Mouse (Mus musculus) liver (tissue): ENCODE measurements at regions not wholly inside any gene's neighbourhood (a gene's known extent, or its start where the extent isn't known, plus 50 kb on each side); places are given as distances from the start of the nearest gene placed in this dataset.
"Not testable (repeated sequence)": the region's sequence is repeated elsewhere in the genome, so short reads cannot be mapped to it uniquely, and the experiment has no call there.

ENCODE experiments used
- DNase-seq: peaks from one replicate; pipeline ENCODE4 v3.0.0-alpha.2; 2020; ENCODE audit warnings: mixed read lengths

DNA sequence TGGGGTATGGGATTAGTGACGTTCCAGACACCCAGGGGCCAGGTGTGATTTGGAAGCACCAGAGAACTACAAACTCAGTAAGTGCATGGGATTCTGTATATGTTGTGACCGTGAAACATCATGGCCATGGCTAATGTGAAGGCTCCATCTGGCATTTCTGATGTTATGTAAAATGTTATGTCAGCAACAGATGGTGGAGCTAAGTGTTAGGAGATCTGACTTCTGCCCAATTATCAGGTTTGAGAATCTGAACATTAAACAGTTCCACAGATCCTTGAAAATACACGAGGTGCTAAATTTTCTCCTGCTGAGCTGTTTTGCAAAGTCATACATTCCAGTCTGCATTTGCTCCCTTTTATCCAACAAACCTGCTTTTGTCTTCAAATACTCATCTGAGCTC is 223.6 kb upstream of the Egfl6 start:
- no peak for DNase-seq

DNA sequence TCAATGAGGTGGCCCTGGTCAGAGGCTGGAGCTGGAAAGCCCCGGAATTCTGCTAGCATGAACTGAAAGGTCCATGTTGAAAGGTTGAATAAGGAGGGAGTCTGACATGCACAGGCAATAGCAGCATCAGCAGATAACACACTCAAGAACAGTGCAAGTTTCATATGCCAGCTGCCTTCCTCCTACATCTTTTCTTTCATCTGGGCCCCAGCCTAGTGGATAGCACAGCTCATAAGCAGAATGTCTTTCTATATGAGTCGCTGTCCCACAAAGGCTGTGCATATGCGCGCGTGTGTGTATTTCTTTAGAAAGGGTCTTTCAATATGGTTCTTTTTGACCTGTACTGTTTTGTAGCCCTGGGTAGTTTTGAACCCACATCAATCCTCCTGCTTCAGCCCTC is 222.7 kb upstream of the Egfl6 start:
- no peak for DNase-seq

DNA sequence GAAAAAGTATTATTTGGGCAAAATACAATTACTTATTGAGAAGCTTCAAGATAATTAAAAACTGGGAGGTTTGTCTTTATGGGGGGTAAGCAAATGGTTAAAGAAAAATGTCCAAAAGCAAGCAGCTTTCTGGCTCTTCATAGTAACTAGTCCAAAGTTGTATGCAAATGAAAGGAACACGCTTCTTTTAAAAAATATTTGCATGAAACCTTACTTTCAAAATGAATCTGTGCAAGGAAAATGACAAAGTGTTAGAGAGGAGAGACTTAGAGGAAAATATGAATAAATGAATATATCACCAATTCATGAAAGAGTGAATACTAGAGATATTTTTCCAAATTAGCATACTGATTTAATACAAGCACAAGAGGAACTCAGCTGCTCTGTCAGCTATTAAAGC is 220.4 kb upstream of the Egfl6 start:
- DNase-seq: no peak

DNA sequence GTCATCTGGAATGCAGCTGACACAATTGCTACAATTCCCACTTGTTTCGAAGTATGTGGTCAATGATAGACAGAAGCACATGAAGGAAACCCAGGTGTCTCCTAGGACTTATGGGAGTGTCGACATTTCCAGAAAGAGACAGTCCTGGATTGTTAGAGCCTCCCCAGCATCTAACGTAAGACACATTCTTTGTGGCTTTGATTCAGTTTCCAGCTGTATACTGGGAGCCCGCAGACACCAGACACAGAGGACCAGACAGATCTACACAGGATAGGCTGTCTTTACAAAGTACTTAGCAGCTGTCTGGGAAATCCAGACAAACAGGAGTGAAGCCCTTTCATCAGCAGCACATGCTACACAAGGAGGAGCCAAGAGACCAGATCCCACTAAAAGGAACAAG is 220.0 kb upstream of the Egfl6 start:
- no peak for DNase-seq

DNA sequence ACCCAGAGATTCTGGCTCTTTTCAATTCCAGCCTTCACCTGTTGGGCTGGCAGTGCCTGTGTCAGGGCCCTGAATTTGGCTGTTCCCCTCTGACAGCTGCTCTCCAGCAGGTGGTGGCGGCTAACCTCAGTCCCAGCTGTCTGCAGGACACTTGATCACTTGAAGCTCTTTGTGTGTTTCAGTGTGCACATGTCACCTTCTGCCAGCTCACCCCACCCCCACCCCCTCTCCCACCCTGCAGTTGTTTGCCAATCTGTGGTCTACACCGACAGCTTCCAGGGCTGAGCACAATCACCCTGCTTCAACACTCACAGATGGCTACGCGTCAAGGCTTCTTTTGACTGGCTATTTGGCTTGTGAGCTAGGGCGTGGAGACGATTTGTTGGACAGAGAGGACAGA is 217.7 kb upstream of the Egfl6 start:
- peak; percentile 3 for DNase-seq

DNA sequence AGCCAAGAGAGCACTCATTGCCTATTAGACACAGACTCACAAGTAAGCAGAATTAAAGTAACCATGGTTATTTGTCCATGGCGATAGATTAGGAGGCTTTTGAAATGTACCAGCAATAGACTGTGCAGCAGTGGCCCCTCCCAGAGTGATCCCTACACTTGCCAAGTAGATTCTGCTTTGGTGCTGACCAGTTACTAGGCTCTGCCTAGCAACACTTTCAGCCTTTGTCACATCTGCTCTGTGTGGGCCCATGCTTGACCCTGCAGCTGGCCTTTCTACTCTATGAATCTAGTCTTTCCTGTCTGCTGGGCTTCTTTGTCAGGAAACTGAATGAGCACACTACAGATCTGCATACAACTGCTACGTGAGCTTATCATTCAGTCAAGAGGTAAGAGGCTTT is 215.5 kb upstream of the Egfl6 start:
- DNase-seq: no peak

DNA sequence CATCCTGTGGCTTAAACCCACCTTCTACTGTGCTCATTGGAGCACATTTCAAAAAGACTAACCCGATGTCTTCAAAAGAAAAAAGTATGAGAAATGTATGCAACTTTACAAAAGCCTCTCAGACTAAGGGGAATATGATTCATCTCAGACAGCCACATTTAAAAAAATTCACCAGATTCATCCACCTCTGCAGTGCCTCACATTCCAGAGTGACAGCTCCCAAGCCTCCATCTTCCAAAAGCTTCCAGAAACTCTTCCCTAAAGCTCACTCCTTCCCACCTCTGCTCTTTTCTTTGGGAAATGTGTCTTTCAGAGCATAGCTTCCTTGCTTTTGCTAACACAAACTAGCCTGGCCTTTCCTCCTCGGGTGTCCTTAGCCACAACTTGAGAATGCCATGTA is 210.1 kb upstream of the Egfl6 start:
- no peak for DNase-seq

DNA sequence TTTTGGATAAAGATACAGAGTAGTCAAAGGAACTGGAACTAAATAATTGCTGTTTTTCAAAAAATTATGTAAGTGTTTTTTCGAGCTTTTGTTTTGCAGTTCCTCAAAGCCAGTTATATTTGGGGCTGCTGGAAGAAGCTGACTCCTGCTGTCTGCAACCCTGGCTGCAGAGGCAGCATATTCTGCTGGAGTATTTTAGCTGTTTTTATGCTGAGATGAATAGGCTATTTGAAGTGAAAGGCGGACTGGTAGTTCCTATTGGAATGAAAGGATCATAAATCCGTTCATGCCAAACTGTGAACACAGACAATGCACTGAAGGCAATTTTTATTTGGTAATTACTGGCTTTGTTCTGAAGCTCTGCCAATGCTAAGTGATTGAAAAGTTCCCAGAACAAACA is 203.5 kb upstream of the Egfl6 start:
- DNase-seq: no peak

DNA sequence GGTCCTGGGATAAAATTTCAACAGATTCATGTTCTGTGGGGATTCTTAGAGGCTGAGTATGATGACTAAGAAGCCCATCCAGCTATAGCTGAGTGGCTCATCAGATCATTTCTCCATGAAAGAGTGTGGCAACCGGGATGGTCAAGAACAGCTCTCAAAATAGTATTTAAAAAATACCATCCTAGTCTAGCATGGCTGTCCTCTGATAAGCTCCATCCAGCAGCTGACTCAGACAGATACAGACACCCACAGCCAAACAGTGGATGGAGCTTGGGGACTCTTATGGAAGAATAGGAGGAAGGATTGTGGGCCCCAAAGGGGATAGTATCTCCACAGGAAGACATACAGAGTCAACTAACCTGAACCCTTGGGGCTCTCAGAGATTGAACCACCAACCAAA is 201.6 kb upstream of the Egfl6 start:
- DNase-seq: not testable (repeated sequence)

DNA sequence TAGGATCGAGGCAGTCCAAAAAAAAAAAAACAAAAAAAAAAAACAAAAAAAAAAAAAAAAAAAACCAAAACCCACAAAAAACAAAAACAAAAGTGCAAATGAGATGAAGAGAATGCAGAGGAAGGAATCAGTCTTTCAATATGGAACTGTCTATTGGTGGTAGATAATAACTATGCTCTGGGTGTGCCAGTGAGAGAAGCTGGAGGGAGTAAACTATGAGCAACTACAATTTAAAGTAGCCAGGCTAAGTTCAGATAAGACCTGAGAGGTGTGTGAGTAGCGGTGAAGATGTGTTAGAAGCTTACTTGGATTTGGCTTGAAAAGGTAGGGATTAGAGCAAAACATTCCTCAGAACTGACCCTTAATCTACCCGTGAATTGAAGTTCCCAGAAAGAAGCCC is 200.1 kb upstream of the Egfl6 start:
- no peak for DNase-seq

DNA sequence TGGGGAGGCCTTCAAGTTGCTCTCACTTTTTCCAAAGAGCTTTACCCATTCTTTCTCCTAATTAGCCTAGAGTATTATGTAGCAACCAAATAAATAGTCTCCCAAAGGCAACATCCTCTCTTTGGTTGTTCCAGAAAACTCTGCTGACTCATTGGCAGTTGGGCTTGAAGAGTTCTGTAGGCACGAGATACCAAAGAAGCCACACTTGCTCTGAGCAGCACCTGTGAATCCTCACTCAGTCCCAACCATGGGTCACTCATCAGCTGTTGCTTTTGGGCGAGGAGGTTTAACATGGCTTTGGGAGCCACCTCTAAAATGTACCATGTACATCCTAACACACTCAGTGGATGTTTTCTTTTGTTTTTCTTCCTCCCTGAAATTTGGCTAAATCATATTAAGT is 197.9 kb upstream of the Egfl6 start:
- no peak for DNase-seq

DNA sequence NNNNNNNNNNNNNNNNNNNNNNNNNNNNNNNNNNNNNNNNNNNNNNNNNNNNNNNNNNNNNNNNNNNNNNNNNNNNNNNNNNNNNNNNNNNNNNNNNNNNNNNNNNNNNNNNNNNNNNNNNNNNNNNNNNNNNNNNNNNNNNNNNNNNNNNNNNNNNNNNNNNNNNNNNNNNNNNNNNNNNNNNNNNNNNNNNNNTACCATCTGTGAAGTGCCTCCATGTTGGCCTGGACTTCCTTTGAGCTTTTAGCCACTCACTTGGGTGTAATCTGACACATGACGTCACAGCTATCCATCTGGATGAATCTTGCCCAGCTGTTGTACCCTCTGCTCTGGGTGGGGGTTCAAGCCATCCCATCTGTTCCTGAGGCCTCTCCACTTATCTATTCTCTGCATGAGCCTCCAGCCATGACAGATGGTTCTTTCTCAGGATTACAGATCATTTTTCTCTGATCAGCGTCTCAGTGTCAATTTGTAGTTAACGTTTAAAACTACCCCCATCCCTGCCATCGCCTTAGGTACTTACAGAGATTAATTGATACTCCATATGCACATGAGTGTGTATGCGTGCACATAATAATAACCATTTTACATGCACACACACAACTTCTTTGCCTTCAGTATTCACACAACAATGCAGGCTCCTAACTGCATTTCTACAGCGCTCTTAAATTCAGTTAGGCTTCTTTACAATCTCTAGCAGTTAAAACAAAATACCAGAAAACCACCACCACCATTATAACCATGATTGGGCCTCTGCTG is 194.0 kb upstream of the Egfl6 start:
- no peak for DNase-seq

DNA sequence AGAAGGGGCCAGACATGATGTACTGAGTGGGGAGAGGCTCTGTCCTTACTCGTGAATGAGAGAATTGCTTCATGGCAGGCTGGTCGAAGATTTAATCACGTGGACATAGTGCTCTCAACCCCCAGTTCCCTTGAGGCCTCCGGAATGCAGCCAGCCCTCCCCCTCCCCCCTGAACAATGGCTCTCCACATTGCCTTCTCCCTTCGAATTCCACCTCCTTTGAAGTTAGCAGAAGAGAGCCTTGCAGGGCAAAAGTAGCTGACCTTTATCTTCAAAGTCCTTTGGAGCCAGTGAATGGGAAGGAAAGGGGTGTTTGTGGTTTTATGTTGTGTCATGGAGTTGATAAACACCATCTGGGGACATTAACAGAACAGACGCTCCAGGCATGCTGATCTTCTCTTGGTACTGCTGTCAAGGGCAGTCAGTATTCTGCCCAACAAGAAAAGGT is 187.9 kb upstream of the Egfl6 start:
- peak; percentile 4 for DNase-seq

DNA sequence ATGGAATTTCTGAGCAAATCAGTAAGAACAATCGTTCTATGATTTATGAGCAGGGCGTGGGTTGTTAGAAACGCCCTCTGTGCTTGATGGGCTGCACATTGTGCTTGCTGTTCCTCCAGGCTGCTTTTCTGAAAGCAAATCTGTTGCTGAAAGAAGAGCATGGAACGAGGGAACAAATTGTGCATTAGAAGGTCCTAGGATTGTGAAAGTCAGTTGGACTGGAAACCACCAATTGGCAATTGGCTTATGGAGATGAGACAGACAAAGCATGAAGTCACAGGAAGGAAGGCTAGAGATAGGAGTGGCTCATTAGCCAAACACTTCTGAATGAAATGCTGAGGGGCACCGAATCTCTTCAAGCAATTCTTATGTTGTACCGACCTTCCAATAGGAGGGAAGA is 181.5 kb upstream of the Egfl6 start:
- no peak for DNase-seq

DNA sequence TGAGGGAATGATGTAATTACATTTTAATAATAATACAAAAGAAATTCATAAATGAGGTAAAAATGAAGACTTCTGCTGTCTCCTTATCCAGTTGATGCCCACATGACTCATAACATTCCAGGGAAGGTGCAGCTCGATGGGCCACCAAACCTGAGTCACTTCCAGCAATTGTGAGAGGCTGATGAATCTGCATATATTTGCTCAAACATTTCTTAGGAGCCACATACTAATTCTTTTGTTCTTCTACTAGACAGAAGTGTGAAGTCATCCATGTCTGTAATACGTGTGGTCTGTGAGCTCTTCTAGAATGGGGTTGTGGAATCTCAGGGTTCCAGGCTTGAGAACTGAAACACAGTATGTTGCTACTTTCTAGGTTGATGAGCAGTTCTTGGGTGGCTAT is 180.1 kb upstream of the Egfl6 start:
- no peak for DNase-seq

DNA sequence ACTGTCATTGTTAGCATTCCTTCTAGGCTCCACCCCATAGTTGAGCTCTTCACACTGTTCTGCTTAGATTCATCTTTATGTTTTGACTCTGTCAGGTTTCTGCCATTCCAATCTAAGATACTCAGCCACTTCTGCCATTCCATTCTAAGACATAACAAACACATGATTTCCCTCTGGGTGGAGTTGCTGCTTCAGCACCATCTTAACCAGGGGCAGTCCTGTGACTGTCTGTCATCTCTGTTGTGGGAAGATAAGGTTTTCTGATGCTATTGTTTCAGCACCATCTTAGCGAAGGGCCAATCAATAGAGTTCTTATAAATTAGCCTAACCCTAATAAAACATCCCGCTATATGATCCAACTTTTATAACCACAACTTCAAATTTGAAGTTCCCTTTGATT is 176.6 kb upstream of the Egfl6 start:
- DNase-seq: no peak

DNA sequence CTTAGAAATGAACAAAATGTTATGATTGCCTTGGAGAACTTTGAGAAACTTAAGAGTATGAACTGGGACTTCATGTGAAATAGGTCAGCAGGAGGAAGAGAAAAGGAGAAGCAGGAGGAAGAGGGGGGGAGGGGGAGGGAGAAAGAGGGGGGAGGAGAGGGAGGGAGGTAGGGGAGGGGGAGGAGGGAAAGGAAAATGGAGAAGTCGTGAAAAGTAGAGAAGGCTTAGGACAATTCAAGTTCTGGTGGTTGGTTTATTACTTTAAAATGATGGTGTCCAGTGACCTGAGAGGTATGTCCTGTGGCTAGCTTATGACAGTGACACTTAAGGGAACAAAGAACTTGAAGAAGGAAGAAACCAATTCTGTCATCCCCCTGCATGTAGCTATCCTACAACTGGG is 171.6 kb upstream of the Egfl6 start:
- DNase-seq: no peak

DNA sequence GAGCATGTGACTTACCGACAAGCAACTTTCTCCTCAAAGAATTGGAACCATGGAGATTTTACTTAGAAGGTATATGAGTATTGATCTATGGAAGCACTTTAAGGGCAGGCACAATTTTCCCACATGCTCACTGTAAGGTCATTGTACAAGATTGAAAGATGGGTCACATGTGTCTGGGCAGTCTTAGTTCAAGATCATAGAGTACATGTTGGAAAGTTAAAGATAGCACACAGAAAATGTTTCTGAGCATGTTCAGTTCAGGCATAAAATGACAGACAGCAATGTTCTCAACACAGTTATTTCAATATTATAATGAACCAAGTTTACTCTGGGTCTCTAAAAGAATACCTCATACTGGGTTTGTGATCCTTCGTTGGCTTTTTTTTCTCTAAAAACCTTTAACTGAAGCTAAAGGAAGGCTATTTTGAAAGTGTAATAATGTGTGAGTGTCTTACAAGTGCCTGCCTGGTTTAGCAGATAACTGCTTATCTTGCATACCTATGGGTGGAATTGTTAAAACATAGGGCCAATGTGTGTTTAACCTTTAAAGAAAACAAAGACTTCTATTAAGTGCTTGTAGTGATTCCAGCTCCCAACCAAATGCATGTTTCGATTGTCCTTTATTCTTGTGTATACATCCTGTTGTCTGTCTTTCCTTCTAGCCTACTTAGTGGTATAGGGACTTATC is 169.6 kb upstream of the Egfl6 start:
- DNase-seq: no peak

DNA sequence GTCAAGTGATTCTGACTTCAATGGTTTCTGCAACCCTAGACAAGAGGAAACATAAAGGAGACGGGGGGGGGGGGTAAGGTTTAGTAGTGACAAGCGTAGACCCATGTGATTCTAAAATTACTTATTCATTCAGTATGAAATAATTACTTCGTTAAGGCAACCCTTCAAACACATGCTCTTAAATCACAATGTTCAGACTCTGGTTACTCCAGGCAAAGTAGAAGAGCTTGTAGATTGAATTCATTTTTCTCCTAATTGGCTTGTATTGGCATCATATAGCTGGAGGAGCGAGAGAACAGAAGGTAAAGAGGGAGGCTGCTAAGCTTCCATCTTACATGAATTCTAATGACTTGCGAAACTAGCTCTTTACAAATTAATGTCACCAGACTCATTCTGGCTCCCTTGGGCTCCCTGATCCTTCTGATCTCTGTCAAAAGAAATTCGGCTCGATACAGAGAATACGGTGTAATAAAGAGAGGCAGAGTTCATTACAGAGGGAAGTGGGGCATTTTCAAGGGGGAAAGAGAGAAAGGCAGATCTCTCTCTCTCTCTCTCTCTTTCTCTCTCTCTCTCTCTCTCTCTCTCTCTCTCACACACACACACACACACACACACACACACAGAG is 163.6 kb upstream of the Egfl6 start:
- no peak for DNase-seq

DNA sequence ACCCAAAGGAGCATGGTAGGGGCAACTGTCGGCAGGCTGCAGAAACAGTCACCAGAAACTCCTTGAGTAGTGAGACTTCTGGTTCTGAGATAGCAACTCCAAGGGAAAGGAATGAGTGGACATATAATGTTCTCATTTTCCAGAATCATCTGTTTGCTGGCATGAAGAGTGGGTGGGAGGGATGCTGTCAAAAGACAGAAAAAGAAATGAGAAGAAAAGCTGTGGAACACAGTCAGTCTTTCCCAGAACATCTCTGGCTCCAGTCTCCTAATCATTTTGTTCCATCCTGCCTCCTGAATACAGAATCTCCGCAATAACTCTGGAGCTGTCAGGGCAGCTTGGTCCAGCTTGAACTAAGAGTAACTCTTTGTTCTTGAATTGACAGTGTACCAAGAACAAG is 145.8 kb upstream of the Egfl6 start:
- no peak for DNase-seq

DNA sequence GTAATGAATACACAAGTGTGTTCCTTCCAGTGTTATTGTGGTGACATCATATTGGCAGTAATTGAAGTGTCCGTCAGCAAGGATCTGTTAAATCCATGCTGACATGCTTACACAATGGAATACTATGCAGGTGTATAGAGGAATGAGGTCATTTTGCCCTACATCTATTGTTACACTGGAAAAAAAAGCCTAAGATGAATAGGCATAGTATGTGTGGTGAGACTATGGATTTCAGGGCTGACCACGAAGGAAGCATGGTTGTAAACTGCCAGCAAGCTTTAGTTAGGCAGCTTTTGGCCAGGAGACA is 143.1 kb upstream of the Egfl6 start:
- DNase-seq: no peak

DNA sequence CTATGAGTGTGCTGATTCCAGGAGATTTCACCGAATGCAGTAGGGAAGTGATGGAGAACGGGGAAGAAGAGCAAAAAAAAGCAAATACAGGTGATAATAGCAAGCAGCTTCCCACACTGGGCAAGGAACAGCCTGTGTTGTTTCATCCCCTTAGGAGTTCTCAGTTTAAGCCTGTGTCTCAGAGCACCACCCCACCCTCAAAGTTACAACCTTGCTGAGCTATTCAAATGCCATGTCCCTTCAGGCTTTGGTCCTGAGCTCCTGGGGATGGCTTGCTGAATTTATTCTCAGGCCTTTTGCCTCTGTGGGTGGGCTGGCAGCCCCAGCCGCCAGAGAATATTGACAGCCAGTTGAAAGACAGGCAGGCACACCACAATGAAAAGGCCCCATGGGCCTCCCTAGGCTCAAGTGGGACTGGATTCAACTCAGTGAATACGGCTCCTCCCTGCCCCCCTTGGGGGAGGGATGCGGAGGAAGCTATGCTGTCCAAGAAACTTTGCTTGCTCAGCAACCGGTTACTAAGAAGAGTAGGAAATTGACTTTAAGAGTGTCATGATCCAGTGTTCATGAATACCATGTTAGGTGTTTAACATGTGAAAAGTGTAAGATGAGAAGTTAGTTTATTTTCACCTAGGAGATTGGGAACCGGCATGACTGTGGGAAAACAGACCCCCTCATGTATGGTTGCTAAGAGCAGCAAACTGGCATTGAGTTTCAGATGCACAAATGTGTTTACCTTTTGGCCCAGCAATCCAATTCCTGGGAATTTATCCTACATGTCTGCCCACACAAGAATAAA is 142.5 kb upstream of the Egfl6 start:
- DNase-seq: no peak

DNA sequence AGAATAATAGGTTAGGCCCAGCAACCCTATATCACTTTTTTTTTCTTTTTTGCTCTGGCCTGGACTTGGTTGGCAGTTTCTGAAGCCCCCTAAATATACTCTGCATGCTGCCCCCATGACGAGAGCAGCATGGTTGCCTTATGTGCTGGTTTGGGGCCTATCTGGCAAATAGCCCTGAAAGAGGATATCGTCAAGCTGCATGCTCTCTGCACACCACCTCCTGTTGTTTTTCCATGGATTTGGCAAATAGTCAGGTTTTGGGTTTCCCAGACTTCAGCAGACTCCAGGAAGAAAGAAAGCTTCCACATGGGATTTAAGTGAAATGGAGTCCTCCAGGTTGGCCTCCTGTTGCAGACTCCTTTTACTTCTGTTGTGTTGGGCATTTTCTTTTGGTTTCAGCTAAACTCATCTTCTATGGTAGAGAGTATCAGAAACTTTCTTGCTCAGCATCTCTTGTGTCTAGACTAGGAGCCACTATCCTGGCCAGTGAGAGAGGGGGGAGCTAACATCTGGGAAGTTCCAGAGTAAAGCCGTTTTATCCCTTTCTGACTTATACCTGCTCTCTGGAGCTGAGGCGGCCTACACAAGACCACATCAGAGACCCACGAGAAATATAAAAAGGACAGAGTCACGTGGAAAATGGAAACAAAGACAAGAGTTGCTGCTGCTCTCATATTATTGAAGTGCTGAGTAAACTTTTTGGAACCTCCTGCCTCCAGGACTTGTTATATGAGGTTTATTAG is 140.4 kb upstream of the Egfl6 start:
- no peak for DNase-seq
